Mouse (Mus musculus): ENCODE measurements around the gene Cyba. TPM values are rescaled to one million over a fixed set of nuclear protein-coding genes. Genes with fewer than 3 reads are reported as not detected.

The Cyba gene
- polyA plus RNA-seq, 1 experiment from 2014 or later = 175 TPM

DNA sequence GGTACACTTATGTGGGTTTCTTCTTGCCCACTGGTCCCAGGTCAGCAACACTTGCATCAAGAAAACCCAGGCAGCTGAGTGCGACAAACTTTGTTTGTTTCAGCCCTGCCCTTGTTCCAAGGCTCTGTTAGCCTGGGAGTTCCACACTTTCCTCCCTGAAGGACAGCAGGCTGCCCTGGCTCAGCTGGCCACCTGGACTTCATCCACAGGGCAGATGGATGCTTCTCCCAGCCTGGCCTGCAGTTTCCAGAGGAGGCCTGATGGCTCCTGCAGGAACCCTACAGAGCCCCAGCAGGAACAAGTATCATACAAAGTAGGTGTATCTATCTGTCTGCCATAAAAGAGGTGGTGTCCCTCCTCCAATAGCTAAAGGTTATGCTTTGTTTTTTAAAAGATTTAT, 8.6 kb upstream of the Cyba start:
- H3K9me3 ChIP-seq (ENCODE audit: low read depth, low read length) = no peaks in the 10 kb centered on the region
- peaks cover 21% of the 10 kb centered on the region for H3K36me3 ChIP-seq (ENCODE audit: insufficient read depth)
- H3K27me3 ChIP-seq (ENCODE audit: insufficient read depth, low read length) = no peaks in the 10 kb centered on the region
- DNase-seq (no peak), ATAC-seq (ENCODE audit: insufficient read depth) (no peak)
- TF ChIP-seq CTCF (IDR thresholded peaks at IDR 0.05; ENCODE audit: low read depth) = no peak
- H3K27ac ChIP-seq (ENCODE audit: low read depth) = no peak overlapping the region
- no peak overlapping the region for H3K4me2 ChIP-seq
- WGBS = 90% methylated on average over 1 of the region's 1 CpGs
- H3K4me1 ChIP-seq (ENCODE audit: insufficient read depth) = peaks cover 10% of the 10 kb centered on the region; the same call in 1 of the 2 replicates
- no peak overlapping the region for H3K4me3 ChIP-seq (ENCODE audit: low read depth, low read length)
- no peak overlapping the region for H3K9ac ChIP-seq

DNA sequence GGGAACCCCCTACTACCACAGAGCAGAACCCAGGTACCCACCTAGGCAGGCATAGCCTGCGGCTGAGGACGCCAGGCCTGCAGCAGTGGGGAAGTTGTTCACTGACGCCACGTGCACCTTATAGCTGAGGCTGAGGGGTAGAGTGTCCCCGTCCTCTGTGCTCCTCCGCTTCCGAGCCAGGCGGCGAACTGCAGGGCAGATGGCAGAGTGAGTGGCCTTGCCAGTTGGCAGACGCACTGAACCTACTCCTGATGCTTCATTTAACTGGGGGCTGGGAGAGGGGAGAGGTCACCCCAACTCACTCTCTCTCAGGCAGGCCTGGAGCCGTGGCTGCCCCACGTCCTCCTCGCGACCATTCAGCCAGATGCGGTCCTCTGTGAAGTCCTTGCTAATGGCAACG, 6.6 kb upstream of the Cyba start:
- Histone ChIP-seq H3K4me2 (no peak overlapping the region), H3K27me3 (ENCODE audit: insufficient read depth, low read length) (no peaks in the 10 kb centered on the region), H3K9ac (no peak overlapping the region), H3K4me3 (ENCODE audit: low read depth, low read length) (no peak overlapping the region), H3K27ac (ENCODE audit: low read depth) (no peak overlapping the region), H3K4me1 (ENCODE audit: insufficient read depth) (0 out of 2 replicates have a peak, but pooled peaks cover 3% of the 10 kb centered on the region), H3K36me3 (ENCODE audit: insufficient read depth) (peaks cover 36% of the 10 kb centered on the region), H3K9me3 (ENCODE audit: low read depth, low read length) (no peaks in the 10 kb centered on the region)
- TF ChIP-seq CTCF (IDR thresholded peaks at IDR 0.05; ENCODE audit: low read depth) = no peak
- WGBS = 96% methylated on average over 16 of the region's 16 CpGs
- DNase-seq (no peak), ATAC-seq (ENCODE audit: insufficient read depth) (no peak)

DNA sequence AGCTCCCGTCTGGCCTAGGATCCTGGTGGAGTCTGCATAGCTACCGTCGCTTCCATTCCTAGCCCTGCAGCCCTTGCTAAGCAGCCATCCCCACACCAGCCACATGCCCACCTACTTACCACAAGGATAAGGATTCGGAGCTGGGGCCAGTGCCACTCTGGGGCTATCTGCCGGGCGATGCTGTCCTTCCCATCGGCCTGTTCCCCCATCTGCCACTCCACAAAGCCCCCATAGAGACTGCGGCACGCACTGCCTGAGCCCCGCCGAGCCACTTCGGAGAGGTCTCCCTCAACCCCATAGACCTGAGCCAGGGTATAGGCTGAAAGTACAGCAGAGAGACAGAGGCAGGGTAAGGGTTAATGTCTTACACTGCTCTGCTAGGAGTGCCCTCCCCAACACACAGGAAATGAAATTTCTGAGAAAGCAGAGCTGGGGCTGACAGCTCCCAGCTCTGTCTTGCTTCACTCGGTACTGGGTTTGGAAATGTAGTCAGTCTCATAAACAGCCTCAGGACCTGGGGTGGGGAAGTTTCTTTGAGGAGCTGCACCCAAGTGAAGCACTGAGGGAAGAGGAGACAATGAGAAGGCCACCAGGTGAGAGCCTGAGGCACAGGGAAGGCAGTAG, 5.1 kb upstream of the Cyba start:
- ATAC-seq (ENCODE audit: insufficient read depth) (no peak), DNase-seq (peak; percentile 50)
- H3K4me2 ChIP-seq = peak overlapping the region; percentile 16; the same call in 1 of the 2 replicates
- 0 out of 2 replicates have a peak, but pooled peaks cover 3% of the 10 kb centered on the region for H3K4me1 ChIP-seq (ENCODE audit: insufficient read depth)
- H3K4me3 ChIP-seq (ENCODE audit: low read depth, low read length) = no peak overlapping the region
- 79% methylated on average over 13 of the region's 13 CpGs for WGBS
- H3K27ac ChIP-seq (ENCODE audit: low read depth) = no peak overlapping the region; the same call in 1 of the 2 replicates
- TF ChIP-seq CTCF (IDR thresholded peaks at IDR 0.05; ENCODE audit: low read depth) = no peak
- no peaks in the 10 kb centered on the region for H3K27me3 ChIP-seq (ENCODE audit: insufficient read depth, low read length)
- no peaks in the 10 kb centered on the region for H3K9me3 ChIP-seq (ENCODE audit: low read depth, low read length)
- no peak overlapping the region; the same call in 1 of the 2 replicates for H3K9ac ChIP-seq
- H3K36me3 ChIP-seq (ENCODE audit: insufficient read depth) = peaks cover 37% of the 10 kb centered on the region

DNA sequence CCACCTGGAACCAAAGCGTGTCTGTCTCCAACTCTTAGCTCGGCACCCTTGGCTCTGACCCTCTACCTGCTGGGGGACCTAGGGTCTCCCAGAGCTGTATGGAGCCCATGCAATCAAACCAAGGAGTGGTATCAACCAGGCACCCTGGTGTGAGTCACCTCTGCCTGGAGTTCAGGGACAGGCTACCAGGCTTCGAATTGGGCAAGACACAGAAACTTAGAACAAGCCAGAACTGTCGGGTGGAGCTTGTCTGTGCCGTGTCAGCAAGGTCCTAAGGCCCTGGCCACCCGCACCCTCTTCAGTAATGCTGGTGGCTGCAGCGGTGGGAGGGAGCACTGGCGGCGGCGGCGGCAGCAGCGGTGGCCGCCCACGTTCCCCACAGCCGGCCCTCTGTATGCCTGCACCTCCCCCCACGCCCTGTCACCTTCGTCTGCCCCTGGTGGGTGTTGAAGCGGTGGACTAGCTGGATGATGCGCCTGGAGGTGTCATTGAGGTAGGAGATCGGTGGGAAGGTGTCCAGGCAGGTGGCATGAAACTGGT, 3.9 kb upstream of the Cyba start:
- H3K36me3 ChIP-seq (ENCODE audit: insufficient read depth) = peaks cover 37% of the 10 kb centered on the region
- no peak overlapping the region for H3K9ac ChIP-seq
- WGBS = 84% methylated on average over 20 of the region's 20 CpGs
- H3K4me3 ChIP-seq (ENCODE audit: low read depth, low read length) = no peak overlapping the region
- H3K9me3 ChIP-seq (ENCODE audit: low read depth, low read length) = no peaks in the 10 kb centered on the region
- DNase-seq (no peak), ATAC-seq (ENCODE audit: insufficient read depth) (no peak)
- no peaks in the 10 kb centered on the region for H3K27me3 ChIP-seq (ENCODE audit: insufficient read depth, low read length)
- H3K4me2 ChIP-seq = no peak overlapping the region
- no peak overlapping the region for H3K27ac ChIP-seq (ENCODE audit: low read depth)
- TF ChIP-seq CTCF (IDR thresholded peaks at IDR 0.05; ENCODE audit: low read depth) = no peak
- peaks cover 5% of the 10 kb centered on the region; the same call in 1 of the 2 replicates for H3K4me1 ChIP-seq (ENCODE audit: insufficient read depth)

DNA sequence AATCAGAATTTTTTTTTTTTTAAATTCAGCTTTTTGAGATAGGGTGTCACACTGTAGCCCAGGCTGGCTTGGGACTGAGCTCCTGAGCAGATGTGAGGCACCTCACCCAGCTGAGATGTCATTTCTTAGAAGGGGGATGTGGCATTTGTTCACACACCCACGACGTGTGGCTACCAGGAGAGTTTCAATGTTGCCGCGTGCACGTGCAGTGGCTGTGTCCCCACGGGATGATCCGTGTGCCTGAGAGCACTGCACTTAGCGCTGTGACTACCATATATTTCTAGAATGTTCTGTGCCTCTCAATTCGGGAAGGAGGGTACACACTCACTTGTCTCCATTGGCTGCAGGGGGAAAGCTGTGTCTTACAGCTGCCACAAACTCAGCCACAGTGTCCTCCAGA, 3.4 kb upstream of the Cyba start:
- no peak for ATAC-seq (ENCODE audit: insufficient read depth)
- DNase-seq = no peak
- Histone ChIP-seq H3K27ac (ENCODE audit: low read depth) (no peak overlapping the region), H3K9ac (no peak overlapping the region), H3K4me2 (no peak overlapping the region), H3K36me3 (ENCODE audit: insufficient read depth) (peaks cover 37% of the 10 kb centered on the region), H3K4me3 (ENCODE audit: low read depth, low read length) (no peak overlapping the region), H3K4me1 (ENCODE audit: insufficient read depth) (peaks cover 8% of the 10 kb centered on the region; the same call in 1 of the 2 replicates), H3K27me3 (ENCODE audit: insufficient read depth, low read length) (no peaks in the 10 kb centered on the region), H3K9me3 (ENCODE audit: low read depth, low read length) (no peaks in the 10 kb centered on the region)
- 91% methylated on average over 9 of the region's 9 CpGs for WGBS
- no peak for TF ChIP-seq CTCF (IDR thresholded peaks at IDR 0.05; ENCODE audit: low read depth)

DNA sequence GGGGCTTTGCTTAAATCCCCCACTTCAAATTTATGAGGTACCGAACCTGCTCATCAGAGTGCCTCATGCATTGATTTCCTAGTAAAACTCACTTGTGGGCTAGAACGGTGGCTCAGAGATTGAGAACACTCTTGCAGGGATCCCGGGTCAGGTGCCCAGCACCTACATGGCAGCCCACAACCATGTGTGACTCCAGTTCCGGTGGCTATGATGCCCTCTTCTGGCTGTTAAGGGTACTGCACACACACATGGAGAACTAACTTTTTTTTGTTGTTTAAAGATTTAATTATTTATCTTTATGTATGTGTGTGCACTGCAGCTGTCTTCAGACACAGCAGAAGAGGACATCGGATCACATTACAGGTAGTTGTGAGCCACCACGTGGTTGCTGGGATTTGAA, 2.6 kb upstream of the Cyba start:
- Histone ChIP-seq H3K27ac (ENCODE audit: low read depth) (no peak overlapping the region), H3K4me3 (ENCODE audit: low read depth, low read length) (no peak overlapping the region), H3K27me3 (ENCODE audit: insufficient read depth, low read length) (no peaks in the 10 kb centered on the region), H3K9ac (no peak overlapping the region), H3K4me2 (no peak overlapping the region), H3K4me1 (ENCODE audit: insufficient read depth) (peaks cover 8% of the 10 kb centered on the region; the same call in 1 of the 2 replicates), H3K36me3 (ENCODE audit: insufficient read depth) (peaks cover 37% of the 10 kb centered on the region), H3K9me3 (ENCODE audit: low read depth, low read length) (no peaks in the 10 kb centered on the region)
- TF ChIP-seq CTCF (IDR thresholded peaks at IDR 0.05; ENCODE audit: low read depth) = peak; percentile 56
- DNase-seq (no peak), ATAC-seq (ENCODE audit: insufficient read depth) (no peak)
- 88% methylated on average over 6 of the region's 6 CpGs for WGBS

DNA sequence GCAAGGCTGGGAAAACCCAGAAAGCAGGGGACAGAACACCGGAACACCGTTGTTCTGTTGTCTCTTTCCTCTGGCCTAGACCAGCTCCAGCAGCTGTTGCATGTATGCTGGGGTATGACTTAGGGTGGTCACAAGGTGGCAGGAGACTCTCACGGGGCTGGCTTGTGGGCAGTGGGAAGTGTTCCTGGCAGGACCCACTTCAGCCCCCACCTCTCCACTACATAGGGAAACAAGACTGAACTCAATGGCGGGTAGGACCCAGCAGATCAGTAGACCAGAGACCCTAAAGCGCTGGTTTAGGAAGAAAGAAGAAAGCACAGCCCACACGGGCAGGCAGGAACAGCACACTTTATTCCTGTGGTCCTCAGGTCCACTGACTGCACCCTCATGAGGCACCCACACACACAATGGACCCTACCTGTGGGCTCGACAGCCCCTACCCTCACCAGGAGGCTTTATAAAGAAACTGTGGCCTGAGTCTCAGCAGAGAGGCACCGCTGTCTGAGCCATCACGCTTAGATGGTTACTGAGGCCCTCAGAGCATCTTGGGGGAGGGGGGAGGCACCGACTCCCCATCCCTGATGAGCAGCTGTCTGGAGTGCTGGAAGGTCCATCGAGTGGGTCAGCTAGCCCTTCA, 657 bp upstream of the Cyba start:
- peak; percentile 38; the same call in 1 of the 2 replicates for ATAC-seq (ENCODE audit: insufficient read depth)
- peak; percentile 34 for DNase-seq
- Histone ChIP-seq H3K4me2 (peak overlapping the region; percentile 95), H3K9me3 (ENCODE audit: low read depth, low read length) (no peaks in the 10 kb centered on the region), H3K4me1 (ENCODE audit: insufficient read depth) (peaks cover 8% of the 10 kb centered on the region; the same call in 1 of the 2 replicates), H3K27me3 (ENCODE audit: insufficient read depth, low read length) (no peaks in the 10 kb centered on the region), H3K9ac (no peak overlapping the region), H3K27ac (ENCODE audit: low read depth) (no peak overlapping the region; the same call in 1 of the 2 replicates), H3K36me3 (ENCODE audit: insufficient read depth) (peaks cover 28% of the 10 kb centered on the region), H3K4me3 (ENCODE audit: low read depth, low read length) (peak overlapping the region; percentile 63; the same call in 1 of the 2 replicates)
- peak; percentile 62 for TF ChIP-seq CTCF (IDR thresholded peaks at IDR 0.05; ENCODE audit: low read depth)
- 54% methylated on average over 11 of the region's 11 CpGs for WGBS
